ENCODE assay signal across 8 mouse cellular contexts in genomic region chr16:93543704-93544103, GRCm38 (mm10).
DNase-seq lines count a peak whose midpoint lies in the region; ATAC-seq and TF ChIP-seq lines count a peak whose summit lies in the region.

No protein-coding gene starts in this region.

- 4% methylated on average over 8 of the region's 8 CpGs for WGBS in liver, embryonic 14.5 days (ENCODE audit: insufficient replicate concordance)
- WGBS in neural tube, embryonic 14.5 days = 2% methylated on average over 8 of the region's 8 CpGs

- no peak overlapping the region for H3K4me2 ChIP-seq in liver, embryonic 14.5 days (ENCODE audit: low read depth)
- no peak overlapping the region for H3K4me2 ChIP-seq in neural tube, embryonic 14.5 days (ENCODE audit: low read depth, low read length)

- no peaks in the 10 kb centered on the region for H3K27me3 ChIP-seq in liver, embryonic 14.5 days (ENCODE audit: control insufficient read depth, insufficient read depth, low read length)
- H3K27me3 ChIP-seq in neural tube, embryonic 14.5 days (ENCODE audit: control insufficient read depth, insufficient read depth, low read length) = no peaks in the 10 kb centered on the region

- no peaks in the 10 kb centered on the region for H3K9me3 ChIP-seq in liver, embryonic 14.5 days (ENCODE audit: control insufficient read depth, low read length)
- H3K9me3 ChIP-seq in neural tube, embryonic 14.5 days (ENCODE audit: control insufficient read depth, low read length) = no peaks in the 10 kb centered on the region

- H3K4me1 ChIP-seq in liver, embryonic 14.5 days (replicated peaks; ENCODE audit: control insufficient read depth in 2 of 2, insufficient read depth in 2 of 2, low read length in 1 of 2) = peaks cover 0 to 2% of the 10 kb centered on the region in 2 experiments; a peak in 1 of 4 replicates
- no peaks in the 10 kb centered on the region; the same call in 1 of the 2 replicates for H3K4me1 ChIP-seq in neural tube, embryonic 14.5 days (ENCODE audit: control insufficient read depth, insufficient read depth, low read length)

- peak; percentile 95 for ATAC-seq in CD4-positive, CD25-positive, alpha-beta regulatory T cell, adult 4 months
- peak; percentile 81 for ATAC-seq in common myeloid progenitor, adult 5-6 weeks (replicated peaks; ENCODE audit: low read depth, poor library complexity, severe bottlenecking)
- ATAC-seq in liver, embryonic 14.5 days (ENCODE audit: insufficient read depth) = no peak
- ATAC-seq in neural tube, embryonic 14.5 days (ENCODE audit: low read depth) = peak; percentile 80; the same call in 1 of the 2 replicates

- no peaks in the 10 kb centered on the region for H3K36me3 ChIP-seq in liver, embryonic 14.5 days (replicated peaks; ENCODE audit: control insufficient read depth, insufficient read depth, low read depth)
- no peaks in the 10 kb centered on the region for H3K36me3 ChIP-seq in neural tube, embryonic 14.5 days (ENCODE audit: control insufficient read depth, insufficient read depth, low read length)

- TF ChIP-seq EP300 in liver, embryonic 14.5 days (IDR thresholded peaks at IDR 0.05; ENCODE audit: low read depth) = no peak

- H3K9ac ChIP-seq in liver, embryonic 14.5 days (replicated peaks) = no peak overlapping the region
- no peak overlapping the region for H3K9ac ChIP-seq in neural tube, embryonic 14.5 days (replicated peaks; ENCODE audit: low read depth, low read length)

- peak; percentile 85 for DNase-seq in ZHBTc4 (ENCODE audit: low read depth, low spot score)
- peak; percentile 20 for DNase-seq in gastrocnemius, postnatal 14 days
- peak; percentile 73 for DNase-seq in kidney, postnatal 10 days
- DNase-seq in liver, embryonic 14.5 days (ENCODE audit: low read depth in 3 of 3, low spot score in 3 of 3) = peak; percentile 40 to 48 (median 41)
- peak; percentile 25 to 75 for DNase-seq in thymus, postnatal 10 days (ENCODE audit: low spot score in 2 of 2)

- TF ChIP-seq CTCF in liver, embryonic 14.5 days (IDR thresholded peaks at IDR 0.05; ENCODE audit: low read depth) = peak; percentile 64

- H3K4me3 ChIP-seq in liver, embryonic 14.5 days (ENCODE audit: insufficient read depth in 1 of 2, low read depth in 2 of 2, low read length in 2 of 2) = no peak overlapping the region
- H3K4me3 ChIP-seq in neural tube, embryonic 14.5 days (ENCODE audit: low read depth, low read length) = no peak overlapping the region

- H3K27ac ChIP-seq in liver, embryonic 14.5 days = no peak overlapping the region
- no peak overlapping the region for H3K27ac ChIP-seq in neural tube, embryonic 14.5 days (ENCODE audit: low read depth, low read length)

- intact Hi-C loops in gastrocnemius, postnatal 14 days (cut with DNase I; ENCODE audit: low total_unique reads) = loop anchor here (10.0 kb wide), 2 partner anchors 89 to 1029 kb away; no protein-coding TSS in a partner anchor

Comparison
In these comparisons a context has a peak if more than half of its experiments do, and no peak if none do; other contexts are left out.
1. DNase-seq: peak in every context shown above with its lines; median percentile 85 in ZHBTc4; 73 in kidney, postnatal 10 days; 50 in thymus, postnatal 10 days; 41 in liver, embryonic 14.5 days; 20 in gastrocnemius, postnatal 14 days.